Mouse (Mus musculus) heart, adult 2 months (tissue): ENCODE results near the gene Pkd1l3.

ENCODE experiments used
- CTCF ChIP-seq: fragments of 200-600 bp; IDR thresholded peaks from 2 replicates; pipeline ENCODE4 v1.8.1; 2022; ENCODE audit warnings: antibody characterized with exemption, mild to moderate bottlenecking, moderate library complexity
- POLR2A ChIP-seq: fragments of 200-500 bp; IDR thresholded peaks from 2 replicates; pipeline ENCODE4 v1.6.1; 2011; ENCODE audit warnings: mild to moderate bottlenecking, low read depth, low read length, control low read depth; ENCODE audit not compliant: insufficient read depth

DNA sequence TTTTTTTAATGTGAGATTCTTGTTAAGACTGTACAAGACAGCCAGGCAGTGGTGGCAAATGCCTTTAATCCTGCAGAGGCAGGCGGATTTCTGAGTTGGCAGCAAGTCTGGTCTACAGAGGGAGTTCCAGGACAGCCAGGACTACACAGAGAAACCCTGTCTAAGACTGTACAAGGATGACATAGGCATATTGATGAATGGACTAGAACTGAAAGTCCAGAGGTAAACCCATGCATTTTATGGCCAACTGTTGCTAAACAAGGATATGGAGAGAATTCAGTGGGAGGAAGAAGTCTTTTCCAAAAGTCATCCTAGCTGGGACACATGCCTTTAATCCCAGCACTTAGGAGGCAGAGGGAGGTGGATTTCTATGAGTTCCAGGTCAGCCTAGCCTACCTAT, 83.4 kb downstream of the Pkd1l3 start:
- no peak for TF ChIP-seq POLR2A
- TF ChIP-seq CTCF, result no peak
